Mouse (Mus musculus): Measurements from ENCODE around the gene Oscp1. TPM values are rescaled to one million over a fixed set of nuclear protein-coding genes. Genes with fewer than 3 reads are reported as not detected.

The Oscp1 gene
- polyA plus RNA-seq, 1 experiment from 2014 or later = 8.9 TPM

DNA sequence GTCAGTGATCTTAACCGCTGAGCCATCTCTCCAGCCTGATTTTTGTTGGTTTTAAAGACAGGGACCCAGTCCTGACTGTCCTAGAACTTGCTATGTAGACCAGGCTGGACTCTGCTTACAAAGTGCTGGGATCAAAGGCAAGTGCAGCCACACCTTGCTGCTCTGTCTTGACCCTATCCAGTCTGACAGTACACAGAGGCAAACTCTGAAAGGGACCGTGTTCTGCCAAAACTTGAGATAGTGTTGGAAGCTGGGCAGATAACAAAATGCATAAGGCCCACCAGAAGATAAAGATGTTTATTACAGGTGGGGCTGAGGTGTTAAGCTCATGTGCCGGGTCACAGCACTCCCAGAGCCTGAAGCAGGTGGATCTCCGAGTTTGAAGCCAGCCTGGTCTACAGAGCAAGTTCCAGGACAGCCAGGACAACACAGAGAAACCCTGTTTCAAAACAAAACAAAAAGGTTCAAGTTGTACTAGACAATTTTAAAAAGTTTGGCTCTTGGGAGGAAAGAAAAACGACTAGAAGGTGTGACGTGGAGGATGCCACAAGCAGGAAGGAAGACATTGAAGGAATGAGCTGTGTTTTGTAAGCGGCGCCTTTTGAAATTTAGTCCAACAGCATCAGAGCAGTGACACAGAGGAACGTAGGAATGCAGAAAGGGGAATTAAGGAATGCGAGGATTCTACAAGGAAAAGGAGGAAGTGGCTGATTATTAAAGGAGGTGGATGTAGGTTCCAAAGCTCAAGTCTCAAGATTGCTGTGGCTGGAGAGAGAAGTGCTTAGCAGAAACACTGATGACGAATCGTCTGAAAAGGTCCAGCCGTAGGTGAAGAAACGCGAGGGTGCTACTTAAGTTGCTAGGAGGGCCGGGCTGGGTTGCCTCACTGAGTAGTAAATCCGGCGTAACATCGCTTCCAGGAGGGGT lies 895 bp upstream of the Oscp1 start:
- Histone ChIP-seq H3K9ac (peak overlapping the region; percentile 51), H3K4me2 (replicated peaks) (peak overlapping the region; percentile 84), H3K4me3 (replicated peaks) (peak overlapping the region; percentile 65), H3K9me3 (no peaks in the 10 kb centered on the region), H3K27me3 (replicated peaks) (no peaks in the 10 kb centered on the region), H3K27ac (peak overlapping the region; percentile 37; the same call in 1 of the 2 replicates), H3K4me1 (replicated peaks) (0 out of 2 replicates have a peak, but pooled peaks cover 8% of the 10 kb centered on the region), H3K36me3 (peaks cover 12% of the 10 kb centered on the region)
- peak; percentile 50; the same call in 1 of the 2 replicates for ATAC-seq
- WGBS = 12% methylated on average over 19 of the region's 19 CpGs

DNA sequence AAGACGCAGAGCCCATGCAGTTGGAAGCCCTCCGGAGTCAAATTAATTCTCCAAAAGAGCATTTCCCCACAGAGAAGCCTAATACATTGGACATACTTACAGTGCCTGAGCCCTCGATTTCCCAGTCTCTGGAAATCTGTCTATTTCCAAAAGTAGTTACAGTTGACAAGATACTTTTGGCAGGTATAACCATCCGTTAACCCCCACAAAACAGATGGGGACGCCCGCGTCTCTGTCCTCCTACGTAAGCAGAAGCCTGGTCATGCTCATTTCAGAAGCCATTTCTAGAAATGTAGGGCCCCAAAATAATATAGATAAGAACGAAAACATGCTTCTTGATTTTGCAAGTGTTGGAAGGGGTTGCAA lies 615 bp downstream of the Oscp1 start:
- H3K36me3 ChIP-seq = peaks cover 10% of the 10 kb centered on the region

DNA sequence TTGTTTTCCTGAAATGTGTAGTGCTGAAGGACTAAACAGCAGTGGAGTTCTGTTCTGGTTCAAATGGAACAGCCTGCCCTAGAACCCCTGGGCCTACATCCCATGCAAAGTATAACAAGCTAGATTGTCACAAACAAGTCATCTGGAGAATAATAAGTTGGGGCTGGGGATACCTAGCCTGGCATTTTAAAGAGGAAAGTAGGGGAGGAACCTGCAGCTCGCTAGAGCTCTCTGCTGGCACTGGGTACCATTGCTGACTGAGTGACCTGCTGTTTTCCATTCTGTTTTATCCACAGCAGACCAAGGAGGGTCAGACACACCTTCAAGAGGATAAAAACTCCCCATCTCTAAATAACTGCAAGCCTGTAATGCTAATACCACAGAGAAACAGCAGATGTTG lies 4.5 kb downstream of the Oscp1 start:
- H3K27me3 ChIP-seq (replicated peaks) = no peaks in the 10 kb centered on the region
- 32% methylated on average over 1 of the region's 1 CpGs for WGBS
- no peak overlapping the region for H3K4me3 ChIP-seq (replicated peaks)
- H3K9ac ChIP-seq = no peak overlapping the region
- no peaks in the 10 kb centered on the region for H3K9me3 ChIP-seq
- H3K36me3 ChIP-seq = no peaks in the 10 kb centered on the region
- H3K4me2 ChIP-seq (replicated peaks) = no peak overlapping the region
- ATAC-seq = no peak
- H3K27ac ChIP-seq = no peak overlapping the region
- H3K4me1 ChIP-seq (replicated peaks) = 0 out of 2 replicates have a peak, but pooled peaks cover 2% of the 10 kb centered on the region

More for the DNA sequence above, 615 bp downstream of the Oscp1 start:
- no peak for ATAC-seq
- H3K27ac ChIP-seq = no peak overlapping the region
- 44% methylated on average over 9 of the region's 9 CpGs for WGBS
- H3K9ac ChIP-seq = peak overlapping the region; percentile 35
- no peaks in the 10 kb centered on the region for H3K9me3 ChIP-seq
- peak overlapping the region; percentile 65 for H3K4me3 ChIP-seq (replicated peaks)
- peak overlapping the region; percentile 84 for H3K4me2 ChIP-seq (replicated peaks)
- no peaks in the 10 kb centered on the region for H3K27me3 ChIP-seq (replicated peaks)
- H3K4me1 ChIP-seq (replicated peaks) = 0 out of 2 replicates have a peak, but pooled peaks cover 8% of the 10 kb centered on the region

DNA sequence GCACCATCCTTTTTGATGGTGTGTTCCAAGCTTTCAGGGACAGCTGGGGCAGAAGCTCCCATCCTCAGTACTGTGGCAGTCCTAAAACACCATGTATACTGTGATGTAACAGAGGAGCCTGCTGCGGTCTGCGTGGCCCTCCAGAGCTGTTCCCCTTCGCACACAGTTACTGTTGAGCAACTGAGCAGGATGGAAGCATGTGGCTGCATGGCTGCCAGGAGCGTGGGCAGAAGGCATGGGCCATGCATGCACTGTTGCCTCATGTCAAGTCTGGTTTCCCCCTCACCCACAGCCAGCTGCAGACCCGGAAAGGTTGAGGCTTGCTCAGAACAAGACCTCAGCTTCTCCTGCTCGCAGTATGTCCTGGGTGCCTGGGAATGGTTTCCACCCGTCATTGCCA lies 6.9 kb downstream of the Oscp1 start:
- Histone ChIP-seq H3K9ac (no peak overlapping the region), H3K4me3 (replicated peaks) (no peak overlapping the region), H3K9me3 (no peaks in the 10 kb centered on the region), H3K27me3 (replicated peaks) (no peaks in the 10 kb centered on the region), H3K27ac (no peak overlapping the region), H3K36me3 (no peaks in the 10 kb centered on the region), H3K4me1 (replicated peaks) (no peaks in the 10 kb centered on the region), H3K4me2 (replicated peaks) (no peak overlapping the region)
- WGBS = 83% methylated on average over 7 of the region's 7 CpGs
- ATAC-seq = no peak

DNA sequence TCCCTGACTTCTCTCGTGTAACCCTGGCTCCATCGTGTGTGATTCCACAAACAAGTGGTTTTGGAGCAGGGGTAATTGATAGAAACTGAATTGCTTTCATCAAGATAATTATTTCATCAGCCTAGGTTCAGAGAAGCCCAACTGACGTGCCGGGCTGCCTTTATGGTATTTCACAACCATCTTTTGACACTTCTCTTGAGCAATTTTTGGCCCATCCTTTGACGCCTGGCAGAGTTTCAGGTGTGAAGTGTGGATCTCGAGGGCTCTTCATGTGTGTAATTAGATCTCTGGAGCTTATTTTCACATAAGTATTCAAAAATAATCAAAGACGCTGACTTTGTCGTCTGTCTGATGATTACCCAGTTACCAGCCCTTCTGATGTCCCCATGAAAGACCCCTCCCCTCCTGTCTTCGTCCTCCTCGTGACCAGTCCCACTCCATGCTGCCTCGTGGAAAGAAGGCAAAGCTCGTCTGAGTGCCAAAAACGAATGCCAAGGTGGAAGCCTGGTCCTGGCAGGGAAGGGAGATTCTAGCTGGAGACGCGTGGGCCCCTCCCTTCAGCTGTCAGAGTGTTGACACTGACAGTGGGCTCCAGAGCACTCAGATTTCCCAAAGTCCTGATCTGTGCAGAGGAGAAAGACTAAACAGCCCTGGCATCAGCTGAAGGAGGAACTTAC lies 9.2 kb downstream of the Oscp1 start:
- ATAC-seq = no peak
- H3K4me2 ChIP-seq (replicated peaks) = no peak overlapping the region
- 69% methylated on average over 15 of the region's 15 CpGs for WGBS
- no peaks in the 10 kb centered on the region for H3K27me3 ChIP-seq (replicated peaks)
- H3K4me3 ChIP-seq (replicated peaks) = no peak overlapping the region
- no peaks in the 10 kb centered on the region for H3K4me1 ChIP-seq (replicated peaks)
- H3K36me3 ChIP-seq = no peaks in the 10 kb centered on the region
- H3K27ac ChIP-seq = no peak overlapping the region
- H3K9me3 ChIP-seq = no peaks in the 10 kb centered on the region
- H3K9ac ChIP-seq = no peak overlapping the region

DNA sequence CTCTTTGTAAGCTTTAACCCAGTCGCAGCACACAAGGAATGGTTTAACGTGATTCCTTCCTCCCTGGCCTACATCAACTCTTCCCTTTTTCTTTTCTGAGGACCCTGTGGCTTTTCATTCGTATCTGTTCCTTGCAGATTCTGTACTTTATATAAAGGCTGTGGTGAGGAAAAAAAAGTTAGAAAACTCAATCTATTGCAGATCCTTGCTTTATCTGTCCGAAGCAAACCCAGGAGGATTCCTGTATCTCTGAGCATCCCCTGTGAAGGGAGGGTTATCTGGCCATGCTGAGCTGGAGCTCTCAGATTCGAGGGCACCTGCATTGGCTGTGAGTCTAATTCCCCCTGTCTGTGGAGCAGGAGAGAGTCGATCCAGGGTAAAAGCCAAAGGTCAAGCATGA lies 10.5 kb downstream of the Oscp1 start:
- no peak for ATAC-seq
- no peaks in the 10 kb centered on the region for H3K36me3 ChIP-seq
- 84% methylated on average over 6 of the region's 6 CpGs for WGBS
- H3K27ac ChIP-seq = no peak overlapping the region
- H3K4me3 ChIP-seq (replicated peaks) = no peak overlapping the region
- no peak overlapping the region for H3K9ac ChIP-seq
- no peaks in the 10 kb centered on the region for H3K27me3 ChIP-seq (replicated peaks)
- no peaks in the 10 kb centered on the region for H3K4me1 ChIP-seq (replicated peaks)
- no peak overlapping the region for H3K4me2 ChIP-seq (replicated peaks)
- H3K9me3 ChIP-seq = no peaks in the 10 kb centered on the region

DNA sequence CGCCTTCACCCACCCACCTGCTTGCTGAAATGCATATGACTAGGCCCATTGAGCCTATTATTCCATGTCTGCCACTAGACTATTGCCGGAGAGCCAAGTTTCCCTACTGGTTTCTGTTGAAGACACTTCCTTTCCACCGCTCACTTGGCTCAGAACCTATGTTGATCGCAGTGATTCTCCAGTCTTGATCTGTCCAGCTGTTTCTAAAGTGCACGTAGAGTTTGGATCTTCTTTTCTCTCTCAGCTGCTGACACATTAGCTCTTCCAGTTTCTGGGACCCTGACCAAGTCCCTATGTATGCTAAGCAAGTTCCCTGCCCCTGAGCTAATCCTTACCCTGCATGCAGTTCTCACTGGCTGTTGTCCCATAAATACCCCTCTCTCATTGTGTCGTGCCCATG lies 19.5 kb downstream of the Oscp1 start:
- H3K36me3 ChIP-seq = no peaks in the 10 kb centered on the region
- ATAC-seq = no peak
- no peak overlapping the region for H3K9ac ChIP-seq
- WGBS = 68% methylated on average over 6 of the region's 6 CpGs
- no peak overlapping the region for H3K4me2 ChIP-seq (replicated peaks)
- H3K27me3 ChIP-seq (replicated peaks) = no peaks in the 10 kb centered on the region
- no peak overlapping the region for H3K4me3 ChIP-seq (replicated peaks)
- H3K4me1 ChIP-seq (replicated peaks) = no peaks in the 10 kb centered on the region
- H3K9me3 ChIP-seq = no peaks in the 10 kb centered on the region
- H3K27ac ChIP-seq = no peak overlapping the region

DNA sequence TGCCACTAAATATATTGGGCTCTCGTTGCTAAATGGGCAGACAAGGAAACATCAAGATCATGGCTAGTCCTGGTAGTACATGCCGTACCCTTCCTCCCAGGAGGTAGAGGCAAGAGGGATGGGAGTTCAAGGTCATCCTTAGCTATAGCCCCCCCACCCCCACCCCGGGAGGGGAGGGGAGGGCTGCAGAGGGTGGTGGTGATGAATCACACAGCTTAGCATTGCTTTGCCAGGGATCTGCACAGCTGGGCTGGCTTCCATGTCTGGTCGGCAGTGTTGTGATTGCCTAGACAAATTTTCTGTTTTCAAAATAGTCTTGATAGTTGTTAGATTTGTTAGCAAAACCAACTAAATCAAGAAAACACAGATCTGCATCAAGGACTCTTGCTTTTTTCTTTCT lies 20.9 kb downstream of the Oscp1 start:
- WGBS = 76% methylated on average over 4 of the region's 4 CpGs
- ATAC-seq = no peak

DNA sequence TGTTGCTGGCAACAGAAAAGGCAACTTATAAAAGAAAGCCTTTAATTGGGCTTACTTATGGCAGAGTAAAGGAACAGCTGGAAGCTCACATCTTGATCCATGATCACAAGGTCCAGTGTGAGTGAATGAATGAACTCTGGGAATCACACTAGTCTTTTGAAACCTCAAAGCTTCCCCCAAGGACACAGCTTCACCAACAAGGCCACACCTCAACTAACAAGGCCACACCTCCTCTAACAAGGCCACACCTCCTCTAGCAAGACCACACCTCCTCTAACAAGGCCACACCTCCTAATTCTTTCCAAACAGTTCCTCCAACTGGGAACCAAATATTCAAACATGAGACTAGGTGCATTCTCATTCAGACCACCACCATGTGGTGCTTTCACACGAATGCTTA lies 23.2 kb downstream of the Oscp1 start:
- no peak overlapping the region for H3K9ac ChIP-seq
- ATAC-seq = no peak
- no peaks in the 10 kb centered on the region for H3K36me3 ChIP-seq
- H3K27ac ChIP-seq = no peak overlapping the region
- no peaks in the 10 kb centered on the region for H3K9me3 ChIP-seq
- WGBS = 94% methylated on average over 1 of the region's 1 CpGs
- no peaks in the 10 kb centered on the region for H3K27me3 ChIP-seq (replicated peaks)
- no peaks in the 10 kb centered on the region; the same call in 1 of the 2 replicates for H3K4me1 ChIP-seq (replicated peaks)
- no peak overlapping the region for H3K4me2 ChIP-seq (replicated peaks)
- no peak overlapping the region for H3K4me3 ChIP-seq (replicated peaks)

More for the DNA sequence above, 20.9 kb downstream of the Oscp1 start:
- Histone ChIP-seq H3K27ac (no peak overlapping the region), H3K4me2 (replicated peaks) (no peak overlapping the region), H3K9ac (no peak overlapping the region), H3K4me3 (replicated peaks) (no peak overlapping the region), H3K36me3 (no peaks in the 10 kb centered on the region), H3K27me3 (replicated peaks) (no peaks in the 10 kb centered on the region), H3K9me3 (no peaks in the 10 kb centered on the region), H3K4me1 (replicated peaks) (no peaks in the 10 kb centered on the region)

DNA sequence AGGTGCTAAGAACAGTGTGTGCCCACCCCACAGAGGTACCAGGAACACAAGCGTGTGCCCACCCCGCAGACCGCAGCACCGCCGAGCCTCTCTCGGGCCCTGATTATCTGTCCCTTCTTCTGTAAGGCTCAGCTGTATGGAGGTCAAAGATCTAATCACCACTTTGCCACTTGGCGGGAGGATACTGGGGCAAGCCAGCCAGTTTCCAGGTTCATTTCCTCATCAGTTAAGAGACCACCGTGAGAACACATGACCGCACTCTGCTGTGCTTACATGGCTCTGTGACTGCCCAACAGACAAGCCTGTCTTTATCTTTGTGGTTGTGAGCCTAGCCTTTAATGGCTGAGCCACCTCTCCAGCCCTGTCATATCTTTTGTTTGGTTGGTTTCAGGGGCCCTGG lies 24.7 kb downstream of the Oscp1 start:
- no peaks in the 10 kb centered on the region for H3K27me3 ChIP-seq (replicated peaks)
- peak; percentile 27; the same call in 1 of the 2 replicates for ATAC-seq
- H3K9ac ChIP-seq = no peak overlapping the region
- H3K4me2 ChIP-seq (replicated peaks) = no peak overlapping the region
- H3K36me3 ChIP-seq = no peaks in the 10 kb centered on the region
- WGBS = 81% methylated on average over 9 of the region's 9 CpGs
- H3K4me1 ChIP-seq (replicated peaks) = no peaks in the 10 kb centered on the region; the same call in 1 of the 2 replicates
- H3K27ac ChIP-seq = no peak overlapping the region
- no peak overlapping the region for H3K4me3 ChIP-seq (replicated peaks)
- H3K9me3 ChIP-seq = no peaks in the 10 kb centered on the region

DNA sequence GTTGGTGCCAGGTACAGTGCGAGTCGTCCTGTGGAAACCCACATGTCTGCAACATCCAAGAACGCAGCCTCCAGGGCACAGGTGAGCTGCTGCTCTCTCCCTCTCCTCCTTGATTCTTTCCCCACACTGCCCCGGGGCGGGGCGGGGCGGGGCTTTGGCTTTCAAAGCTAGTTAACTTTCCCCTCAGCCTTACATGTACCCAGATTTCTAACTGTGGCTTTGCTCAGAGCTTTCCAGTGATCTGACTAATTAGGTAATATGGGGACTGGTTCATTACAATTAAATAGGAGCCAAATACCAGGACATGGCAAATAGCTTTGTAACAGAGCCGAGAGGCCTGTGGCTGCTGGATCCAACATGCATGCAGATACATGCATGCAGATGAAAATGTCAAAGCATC lies 26.0 kb downstream of the Oscp1 start:
- Histone ChIP-seq H3K4me1 (replicated peaks) (no peaks in the 10 kb centered on the region; the same call in 1 of the 2 replicates), H3K27me3 (replicated peaks) (no peaks in the 10 kb centered on the region), H3K4me3 (replicated peaks) (no peak overlapping the region), H3K9ac (no peak overlapping the region), H3K27ac (no peak overlapping the region), H3K4me2 (replicated peaks) (no peak overlapping the region), H3K36me3 (no peaks in the 10 kb centered on the region), H3K9me3 (no peaks in the 10 kb centered on the region)
- no peak for ATAC-seq
- 63% methylated on average over 8 of the region's 8 CpGs for WGBS

DNA sequence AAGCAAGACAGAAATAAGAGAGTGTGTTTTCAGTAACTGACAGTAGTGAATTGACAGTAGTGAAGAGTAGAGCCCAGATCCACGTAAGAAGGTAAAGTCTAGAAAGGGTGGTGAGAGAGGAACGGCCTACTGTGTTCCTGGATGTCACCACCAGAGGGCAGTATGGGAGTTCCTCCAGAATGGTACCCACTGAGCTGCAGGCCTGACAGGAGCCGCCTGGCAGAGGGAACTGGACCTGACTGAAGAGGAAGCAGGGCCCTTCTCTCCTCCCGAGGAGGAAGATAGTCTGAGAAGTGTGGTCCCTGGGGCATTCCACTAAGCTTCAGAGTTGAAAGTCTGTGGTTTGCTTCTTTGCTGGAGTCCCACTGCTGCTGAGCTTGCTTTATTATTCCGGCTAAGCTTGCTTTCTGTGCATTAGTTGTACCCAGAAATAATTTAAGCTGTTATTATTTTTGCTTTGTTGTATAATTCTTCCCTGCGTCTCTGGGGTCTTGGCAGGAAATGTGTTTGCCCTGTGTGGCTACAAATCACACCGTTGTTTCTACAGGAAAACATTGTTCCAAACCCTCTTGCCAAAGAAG lies 27.7 kb downstream of the Oscp1 start:
- 31% methylated on average over 7 of the region's 7 CpGs for WGBS
- H3K4me1 ChIP-seq (replicated peaks) = peaks cover 4% of the 10 kb centered on the region; the same call in 1 of the 2 replicates
- no peak overlapping the region for H3K27ac ChIP-seq
- no peak overlapping the region for H3K4me2 ChIP-seq (replicated peaks)
- H3K27me3 ChIP-seq (replicated peaks) = no peaks in the 10 kb centered on the region
- no peaks in the 10 kb centered on the region for H3K9me3 ChIP-seq
- H3K4me3 ChIP-seq (replicated peaks) = no peak overlapping the region
- H3K9ac ChIP-seq = no peak overlapping the region
- peak; percentile 84 for ATAC-seq
- no peaks in the 10 kb centered on the region for H3K36me3 ChIP-seq
